Mouse (Mus musculus): ENCODE results near the gene Enpp5. TPM values are rescaled to one million over a fixed set of nuclear protein-coding genes. Genes with fewer than 3 reads are reported as not detected.

Gene Enpp5
- total RNA-seq (2021) = 10 to 100 TPM; 13.3 to 14.2 TPM
- 14.2 and 24.6 TPM in 2 replicates for polyA plus RNA-seq (2012; rRNA removed)
- long read RNA-seq, partial matches to known transcripts = 10 of 17 reads
- long read RNA-seq, other reads (novel, unspliced or antisense) = 2 of 17 reads

GRCm38 (mm10) chr17:44078631-44079350 is at the start of gene Enpp5:
Gene Enpp5 (plus strand): TSS chr17:44078813.
- Histone ChIP-seq H3K27ac (peak within 1 kb of the TSS; percentile 49), H3K9ac (ENCODE audit: low read depth, low read length) (peak within 1 kb of the TSS; percentile 55), H3K4me3 (peak within 1 kb of the TSS; percentile 87), H3K27me3 (ENCODE audit: control insufficient read depth, insufficient read depth, low read length) (no peaks in the 10 kb centered on the region), H3K79me2 (replicated peaks; ENCODE audit: control insufficient read depth, insufficient read depth, low read length) (peaks cover 2% of the 10 kb centered on the region; the same call in 1 of the 2 replicates), H3K4me1 (ENCODE audit: control insufficient read depth, insufficient read depth, low read length) (peaks cover 6% of the 10 kb centered on the region), H3K36me3 (ENCODE audit: control insufficient read depth, insufficient read depth, low read length) (no peaks in the 10 kb centered on the region; the same call in 1 of the 2 replicates)
- 2% methylated on average over 31 of the region's 31 CpGs for WGBS
- DNase-seq = peak; percentile 82 to 86
- TF ChIP-seq POLR2A (IDR thresholded peaks at IDR 0.05; ENCODE audit: insufficient read depth, low read depth, low read length) = peak; percentile 48; the same call in 1 of the 2 replicates
- TF ChIP-seq EP300 (IDR thresholded peaks at IDR 0.05; ENCODE audit: insufficient read depth, low read depth, low read length) = no peak
- intact Hi-C loops (cut with DNase I) = loop anchor here (2.0 to 5.0 kb wide), 2 partner anchors 26 to 179 kb away; partner anchors contain the start of gene Enpp4

DNA sequence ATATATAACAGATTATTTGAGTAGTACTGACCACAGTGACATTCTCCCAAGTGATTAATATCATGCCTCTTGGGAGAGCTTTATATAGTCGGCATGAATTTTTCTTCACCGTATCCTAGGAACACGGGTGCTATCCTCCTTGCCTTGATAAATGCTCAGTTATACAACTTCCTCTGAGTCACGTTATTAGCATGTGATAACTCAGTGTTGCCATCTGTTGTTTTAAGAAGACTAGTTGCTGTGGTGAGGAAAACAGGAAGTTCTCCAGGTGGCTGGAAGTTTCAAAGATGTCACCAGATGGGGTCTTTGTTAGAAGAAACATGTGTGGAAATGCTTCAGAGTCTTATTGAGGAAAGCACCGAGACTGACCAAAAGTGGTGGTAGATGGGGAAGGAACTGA is 49.0 kb upstream of the Enpp5 start:
- no peaks in the 10 kb centered on the region for H3K79me2 ChIP-seq (replicated peaks; ENCODE audit: control insufficient read depth, insufficient read depth, low read length)
- 16% methylated on average over 5 of the region's 5 CpGs for WGBS
- no peak for DNase-seq
- H3K27ac ChIP-seq = peak overlapping the region; percentile 19
- intact Hi-C loops (cut with DNase I) = no loop called here
- H3K27me3 ChIP-seq (ENCODE audit: control insufficient read depth, insufficient read depth, low read length) = no peaks in the 10 kb centered on the region
- H3K36me3 ChIP-seq (ENCODE audit: control insufficient read depth, insufficient read depth, low read length) = peaks cover 16% of the 10 kb centered on the region
- peaks cover 18% of the 10 kb centered on the region for H3K4me1 ChIP-seq (ENCODE audit: control insufficient read depth, insufficient read depth, low read length)
- no peak overlapping the region for H3K4me3 ChIP-seq
- H3K9ac ChIP-seq (ENCODE audit: low read depth, low read length) = no peak overlapping the region
- TF ChIP-seq CTCF (IDR thresholded peaks at IDR 0.05) (no peak), POLR2A (IDR thresholded peaks at IDR 0.05; ENCODE audit: insufficient read depth, low read depth, low read length) (peak; percentile 29; the same call in 1 of the 2 replicates)

- H3K4me3 ChIP-seq = no peak overlapping the region
- peak overlapping the region; percentile 58 for H3K27ac ChIP-seq
- H3K4me1 ChIP-seq (ENCODE audit: control insufficient read depth, insufficient read depth, low read length) = peaks cover 17% of the 10 kb centered on the region
- 11% methylated on average over 3 of the region's 3 CpGs for WGBS
- H3K36me3 ChIP-seq (ENCODE audit: control insufficient read depth, insufficient read depth, low read length) = peaks cover 16% of the 10 kb centered on the region
- TF ChIP-seq CTCF (IDR thresholded peaks at IDR 0.05) = no peak
- TF ChIP-seq EP300 (IDR thresholded peaks at IDR 0.05; ENCODE audit: insufficient read depth, low read depth, low read length) = peak; percentile 97
- TF ChIP-seq POLR2A (IDR thresholded peaks at IDR 0.05; ENCODE audit: insufficient read depth, low read depth, low read length) = 0 out of 2 replicates have a peak, but pooled peaks have one; percentile 23
- no peaks in the 10 kb centered on the region for H3K79me2 ChIP-seq (replicated peaks; ENCODE audit: control insufficient read depth, insufficient read depth, low read length)
- H3K9ac ChIP-seq (ENCODE audit: low read depth, low read length) = no peak overlapping the region
- DNase-seq = peak in 1 of 2 experiments; percentile 30
- intact Hi-C loops (cut with DNase I) = no loop called here
- H3K27me3 ChIP-seq (ENCODE audit: control insufficient read depth, insufficient read depth, low read length) = no peaks in the 10 kb centered on the region
Observed at GRCm38 (mm10) chr17:44030776-44031587, 47.6 kb upstream of the Enpp5 start.

GRCm38 (mm10) chr17:44035005-44035404 is 43.6 kb upstream of the Enpp5 start:
- DNase-seq = no peak
- 90% methylated on average over 1 of the region's 1 CpGs for WGBS
- Histone ChIP-seq H3K36me3 (ENCODE audit: control insufficient read depth, insufficient read depth, low read length) (peaks cover 10% of the 10 kb centered on the region; the same call in 1 of the 2 replicates), H3K27ac (no peak overlapping the region), H3K4me1 (ENCODE audit: control insufficient read depth, insufficient read depth, low read length) (peaks cover 8% of the 10 kb centered on the region), H3K9ac (ENCODE audit: low read depth, low read length) (no peak overlapping the region), H3K4me3 (no peak overlapping the region), H3K27me3 (ENCODE audit: control insufficient read depth, insufficient read depth, low read length) (no peaks in the 10 kb centered on the region), H3K79me2 (replicated peaks; ENCODE audit: control insufficient read depth, insufficient read depth, low read length) (no peaks in the 10 kb centered on the region)
- TF ChIP-seq POLR2A (IDR thresholded peaks at IDR 0.05; ENCODE audit: insufficient read depth, low read depth, low read length) (no peak), CTCF (IDR thresholded peaks at IDR 0.05) (no peak), EP300 (IDR thresholded peaks at IDR 0.05; ENCODE audit: insufficient read depth, low read depth, low read length) (no peak)
- intact Hi-C loops (cut with DNase I) = loop anchor here (5.0 kb wide), 2 partner anchors 233 to 338 kb away; partner anchors contain the start of gene Rcan2

DNA sequence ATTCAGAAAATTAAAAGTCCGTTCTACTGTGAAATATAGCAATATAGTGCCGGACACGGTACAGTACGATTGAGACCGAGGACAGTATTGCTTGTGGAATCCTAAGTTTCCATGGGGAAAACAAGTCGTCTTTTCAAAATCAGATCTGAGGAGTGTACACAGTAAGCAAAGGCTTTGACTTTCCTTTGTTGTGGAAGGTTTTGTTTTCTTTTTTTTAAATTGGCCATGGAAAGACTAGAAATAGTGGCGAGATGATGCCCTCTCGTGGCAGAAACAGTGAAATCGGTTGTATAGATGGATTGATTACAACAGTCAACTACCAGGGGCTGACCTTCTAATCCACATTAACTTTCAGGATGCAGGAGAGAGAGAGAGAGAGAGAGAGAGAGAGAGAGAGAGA is 40.0 kb upstream of the Enpp5 start:
- Histone ChIP-seq H3K79me2 (replicated peaks; ENCODE audit: control insufficient read depth, insufficient read depth, low read length) (no peaks in the 10 kb centered on the region), H3K4me3 (no peak overlapping the region), H3K4me1 (ENCODE audit: control insufficient read depth, insufficient read depth, low read length) (no peaks in the 10 kb centered on the region), H3K36me3 (ENCODE audit: control insufficient read depth, insufficient read depth, low read length) (peaks cover 4% of the 10 kb centered on the region; the same call in 1 of the 2 replicates), H3K27ac (no peak overlapping the region), H3K9ac (ENCODE audit: low read depth, low read length) (no peak overlapping the region), H3K27me3 (ENCODE audit: control insufficient read depth, insufficient read depth, low read length) (no peaks in the 10 kb centered on the region)
- intact Hi-C loops (cut with DNase I) = loop anchor here (2.0 to 5.0 kb wide), 3 partner anchors 156 to 341 kb away; partner anchors contain the start of gene Rcan2
- WGBS = 60% methylated on average over 9 of the region's 9 CpGs
- TF ChIP-seq EP300 (IDR thresholded peaks at IDR 0.05; ENCODE audit: insufficient read depth, low read depth, low read length) = no peak
- peak; percentile 63 for TF ChIP-seq CTCF (IDR thresholded peaks at IDR 0.05)
- DNase-seq = no peak
